Mouse (Mus musculus) megakaryocyte-erythroid progenitor cell, adult 5-6 weeks (primary cell): ENCODE results near the gene Flrt1. TPM values are rescaled to one million over a fixed set of nuclear protein-coding genes. Genes with fewer than 3 reads are reported as not detected.
A peak's percentile ranks its signal among the peaks of the same experiment; 100 is the strongest.

Experiments
- ATAC-seq: replicated peaks from 2 replicates; pipeline ENCODE4 v1.8.0; 2016; ENCODE audit warnings: mild to moderate bottlenecking, inconsistent platforms; ENCODE audit not compliant: severe bottlenecking, poor library complexity, low FRiP score, low TSS enrichment
- total RNA-seq, 2 experiments: library from RNA; stranded (forward) in 1 of 2; stranded (reverse) in 1 of 2; fragments of 200-1000, 215-1000 nt in 1 of 2; fragments of >200 nt in 1 of 2; fragmentation: Nextera tagmentation in 1 of 2; gene quantifications; 2 replicates each; pipeline ENCODE4 v1.2.3; 2014 to 2017

Flrt1 gene
- total RNA-seq, 2 experiments from 2014 or later: not detected

DNA sequence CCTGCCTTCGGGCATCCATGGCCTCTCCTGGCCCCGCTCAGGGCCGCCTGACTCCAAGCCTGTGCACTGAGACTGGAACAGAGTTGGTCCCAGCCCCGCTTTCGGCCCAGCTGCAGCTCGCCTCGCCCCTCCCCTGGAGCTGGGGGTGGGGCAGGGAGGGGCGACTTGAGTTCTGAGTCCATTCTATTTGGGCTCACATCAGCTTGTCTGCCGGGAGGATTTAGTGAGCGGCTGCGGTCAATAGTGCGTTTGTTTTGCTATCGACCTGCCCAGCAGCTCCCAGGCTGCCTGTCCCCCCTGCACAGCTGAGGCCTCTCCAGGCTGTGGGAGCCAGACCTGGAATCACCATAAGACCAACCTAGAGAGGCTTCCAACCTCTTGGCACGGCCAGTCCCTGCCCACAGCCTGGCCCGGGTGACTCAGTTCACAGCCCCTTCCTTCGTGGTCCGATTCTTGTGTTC, 29.1 kb upstream of the Flrt1 start:
- no peak for ATAC-seq

DNA sequence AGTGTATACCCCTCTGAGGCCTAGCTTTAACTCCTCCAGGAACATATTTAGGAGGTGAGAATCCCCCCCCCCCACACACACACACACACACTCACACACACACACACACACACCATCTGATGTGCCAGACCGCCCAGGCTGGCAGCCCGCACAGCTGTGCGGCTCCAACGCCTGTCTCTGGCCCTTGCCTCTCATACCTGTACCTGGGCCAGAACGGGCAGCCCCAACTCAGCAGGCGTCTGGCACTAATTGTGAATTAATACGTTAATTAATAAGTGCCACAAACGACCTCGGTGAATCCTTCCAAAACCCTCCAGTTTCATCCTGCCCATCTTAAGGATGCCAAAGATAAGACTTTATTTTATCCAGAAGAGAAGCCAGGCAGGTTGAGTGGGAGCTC, 27.9 kb upstream of the Flrt1 start:
- ATAC-seq: no peak

DNA sequence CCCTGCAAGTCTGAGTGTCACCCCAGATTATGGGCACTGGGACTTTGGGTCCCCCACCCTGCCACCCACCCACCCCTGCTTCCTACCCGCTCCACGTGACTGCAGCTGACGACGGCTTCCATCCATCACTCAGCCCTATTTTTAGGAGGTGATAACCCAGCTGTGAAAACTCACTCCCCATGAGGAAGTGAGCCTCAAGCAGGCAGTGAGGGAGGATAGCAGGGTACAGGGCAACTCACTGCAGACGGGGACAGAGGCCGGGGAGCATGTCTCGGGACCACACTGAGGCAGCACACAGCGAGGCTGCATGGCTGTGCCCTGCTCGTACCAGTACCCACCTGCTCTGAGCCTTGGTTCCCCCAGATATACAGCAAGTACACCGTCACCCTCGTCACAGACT, 24.8 kb upstream of the Flrt1 start:
- ATAC-seq: no peak

- no peak for ATAC-seq
Measured at GRCm38 (mm10) chr19:7128551-7129475, 23.3 kb upstream of the Flrt1 start.

DNA sequence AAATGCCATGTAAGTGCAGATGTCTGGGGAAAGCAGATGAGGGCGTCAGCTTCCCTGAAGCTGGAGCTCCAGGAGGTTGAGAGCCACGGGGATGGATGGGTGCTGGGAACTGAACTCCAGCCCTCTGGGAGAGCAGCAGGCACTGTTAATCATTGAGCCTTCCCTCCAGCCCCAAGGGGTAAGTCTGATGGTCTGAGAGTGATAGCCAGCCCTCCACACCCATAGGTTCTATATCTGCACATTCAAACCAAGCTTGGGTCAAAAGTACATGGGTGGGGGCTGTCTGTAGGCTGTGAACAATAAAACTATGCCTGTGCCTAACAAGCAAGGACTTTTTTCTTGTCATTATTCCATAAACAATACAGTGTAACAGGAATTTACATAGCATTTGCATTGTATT, 21.4 kb upstream of the Flrt1 start:
- ATAC-seq: no peak

GRCm38 (mm10) chr19:7126209-7126608, 20.7 kb upstream of the Flrt1 start:
- ATAC-seq: no peak

DNA sequence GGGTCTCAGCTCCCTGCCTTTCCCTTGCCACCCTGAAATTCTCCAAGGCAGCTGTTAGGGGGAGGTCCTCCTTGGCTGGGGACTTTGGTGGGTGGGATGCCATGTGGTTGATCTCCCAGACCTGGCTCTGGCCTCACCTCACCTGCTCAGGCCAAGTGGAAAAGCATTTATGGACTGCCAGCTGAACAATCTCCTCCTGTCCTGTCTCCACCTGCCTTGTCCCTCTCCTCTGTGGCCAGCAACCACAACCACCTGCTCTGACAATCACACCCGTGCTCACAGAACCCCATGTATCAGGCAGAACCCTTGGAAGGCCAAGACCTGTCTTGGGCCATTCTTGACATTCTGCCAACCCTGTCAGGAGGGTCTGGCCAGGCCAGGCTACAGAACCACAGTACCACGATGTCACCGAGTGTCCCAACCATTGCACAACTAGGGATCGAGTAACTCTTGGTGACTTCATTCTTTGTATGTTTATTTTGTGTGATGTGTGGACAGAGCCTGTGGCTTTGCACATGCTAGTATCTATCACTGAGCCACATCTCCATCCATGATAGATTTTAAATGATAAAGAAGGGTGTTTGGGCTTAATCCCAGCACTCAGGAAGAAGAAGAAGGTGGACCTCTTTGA, 20.1 kb upstream of the Flrt1 start:
- ATAC-seq: no peak

- no peak for ATAC-seq
Measured at GRCm38 (mm10) chr19:7122698-7123306, 17.3 kb upstream of the Flrt1 start.

DNA sequence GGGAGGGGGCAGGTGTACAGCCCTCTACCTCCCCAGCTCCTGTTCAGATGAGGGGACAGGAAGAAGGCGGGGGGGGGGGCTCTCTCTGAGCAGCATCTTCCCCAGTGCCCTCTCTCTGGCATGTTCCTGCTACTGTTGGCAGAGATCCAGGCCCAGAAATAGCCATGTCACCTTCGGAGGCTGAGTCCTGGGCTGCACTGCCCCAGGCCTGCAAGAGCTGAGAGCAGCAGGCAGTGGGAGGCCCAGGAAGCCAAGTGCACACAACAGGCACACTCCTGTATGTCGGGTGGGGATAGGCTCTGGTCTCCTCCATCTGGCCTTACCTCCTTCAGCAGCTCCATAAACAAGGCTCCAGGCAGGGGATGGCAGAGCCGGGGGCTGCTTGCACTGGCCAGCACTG, 16.7 kb upstream of the Flrt1 start:
- ATAC-seq: 0 out of 2 replicates have a peak, but pooled peaks have one; percentile 24

GRCm38 (mm10) chr19:7121252-7121651, 15.7 kb upstream of the Flrt1 start:
- no peak for ATAC-seq

GRCm38 (mm10) chr19:7117653-7118307, 12.3 kb upstream of the Flrt1 start:
- ATAC-seq: peak; percentile 55

DNA sequence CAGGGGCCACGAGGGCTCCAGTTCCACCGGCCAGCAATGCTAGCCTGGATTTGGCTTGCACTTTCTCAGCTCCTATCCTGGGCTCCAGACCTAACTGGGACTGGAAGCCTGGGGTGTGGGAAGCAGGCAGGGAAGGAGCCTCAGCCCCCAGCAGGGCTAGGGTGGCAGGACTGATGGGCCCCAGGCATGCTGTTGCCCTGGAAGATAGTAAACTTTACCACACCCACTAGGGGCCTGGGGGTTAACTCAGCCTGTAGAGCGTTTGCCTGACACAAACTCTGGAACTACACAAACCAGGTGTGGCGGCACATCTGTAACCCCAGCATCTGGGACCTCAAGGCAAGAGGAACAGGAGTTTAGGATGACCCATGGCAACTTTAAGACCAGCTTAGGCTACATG, 11.6 kb upstream of the Flrt1 start:
- ATAC-seq: peak; percentile 21

GRCm38 (mm10) chr19:7116038-7116731, 10.7 kb upstream of the Flrt1 start:
- no peak for ATAC-seq

DNA sequence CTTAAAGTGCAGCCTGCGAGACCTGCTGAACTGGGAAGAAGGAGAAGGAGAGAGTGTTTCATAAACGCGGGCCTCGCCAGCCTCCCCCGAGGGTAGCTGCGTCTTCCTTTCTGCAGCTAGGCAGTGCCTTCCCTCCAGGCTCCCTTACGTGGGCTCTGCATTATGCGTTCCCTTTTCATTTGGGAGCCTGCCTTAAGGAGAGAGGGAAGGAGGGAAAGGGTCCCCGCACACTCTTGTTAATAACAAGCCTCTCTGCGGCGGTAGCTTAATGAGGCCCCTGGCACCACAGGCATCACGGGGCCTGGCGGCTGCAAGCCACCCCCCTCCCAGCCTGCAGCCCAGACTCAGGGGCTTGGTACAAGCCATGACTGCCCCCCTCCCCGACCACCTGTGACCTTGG, 8.0 kb upstream of the Flrt1 start:
- ATAC-seq: no peak

DNA sequence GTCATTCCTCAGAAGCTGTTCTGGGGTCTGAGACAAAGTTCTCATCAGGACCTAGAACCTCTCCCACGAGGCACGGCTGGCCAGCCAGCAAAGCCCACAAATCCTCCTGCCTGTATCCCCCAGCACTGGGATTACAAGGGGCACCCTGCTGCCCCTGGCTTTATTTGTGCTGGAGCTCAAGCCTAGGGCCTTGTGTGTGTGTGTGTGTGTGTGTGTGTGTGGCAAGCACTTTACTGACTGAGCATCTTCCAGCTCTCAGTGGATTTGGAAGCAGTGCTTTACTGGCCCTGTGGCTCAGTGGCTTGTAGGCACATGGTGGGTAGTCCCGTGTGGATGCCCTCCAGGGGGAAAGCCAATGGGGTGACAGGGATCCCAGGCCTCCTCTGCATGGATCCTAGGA, 7.1 kb upstream of the Flrt1 start:
- ATAC-seq: no peak

- ATAC-seq: no peak
Measured at GRCm38 (mm10) chr19:7111710-7112109, 6.2 kb upstream of the Flrt1 start.

DNA sequence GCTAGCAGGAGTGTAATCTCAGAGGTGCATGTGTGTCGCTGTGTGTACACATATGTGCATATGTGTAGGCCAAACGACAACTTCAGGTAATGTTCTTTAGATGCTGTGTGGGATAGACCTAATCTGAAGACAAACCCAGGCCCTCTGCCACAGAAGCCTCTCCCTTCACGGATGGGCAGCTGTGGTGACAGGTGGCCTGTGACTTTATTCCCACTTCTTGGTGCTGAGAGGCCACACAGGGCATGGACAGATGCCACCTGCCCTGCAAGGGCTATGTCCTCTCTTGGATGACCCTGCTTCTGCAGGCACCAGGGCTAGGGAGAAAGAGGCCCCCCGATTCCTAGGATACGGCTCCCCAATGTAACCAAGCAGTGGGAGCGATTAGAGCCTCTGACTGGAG, 5.8 kb upstream of the Flrt1 start:
- ATAC-seq: no peak

GRCm38 (mm10) chr19:7110875-7111274, 5.3 kb upstream of the Flrt1 start:
- no peak for ATAC-seq

DNA sequence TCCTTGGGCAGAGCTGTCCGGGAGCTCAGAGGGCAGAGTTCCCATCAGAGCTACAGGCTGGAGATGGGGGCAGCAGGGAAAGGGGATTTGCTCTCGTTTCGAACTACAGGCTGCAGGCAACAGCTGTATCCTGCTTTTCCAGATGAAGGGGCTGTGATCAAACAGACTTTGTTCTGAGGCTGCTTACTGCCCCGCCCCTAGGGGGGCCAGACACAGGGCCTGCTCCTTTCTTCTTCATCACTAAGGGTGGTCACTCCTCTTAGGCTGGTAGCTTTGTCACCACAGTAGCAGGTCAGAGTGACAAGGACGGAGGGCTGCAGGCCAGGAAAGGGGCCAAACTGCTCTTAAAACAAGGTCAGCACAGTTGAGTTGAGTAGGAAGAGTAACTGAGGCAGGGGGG, 4.6 kb upstream of the Flrt1 start:
- ATAC-seq: no peak
